Mouse (Mus musculus) CH12.LX (cell line): ENCODE data around the gene Tmem38b.

Experiments used
- CHD2 ChIP-seq: IDR thresholded peaks from 2 replicates; pipeline ENCODE4 v1.6.1; 2011; ENCODE audit warnings: low read length, improper control_type of control experiment
- ELF1 ChIP-seq: IDR thresholded peaks from 2 replicates; pipeline ENCODE4 v1.6.1; 2014; ENCODE audit warnings: low read depth, mild to moderate bottlenecking, inconsistent platforms, low read length, improper control_type of control experiment
- MYC ChIP-seq: IDR thresholded peaks from 2 replicates; pipeline ENCODE4 v1.6.1; 2011; ENCODE audit warnings: low read depth, mild to moderate bottlenecking, improper control_type of control experiment, low read length
- POLR2A ChIP-seq: IDR thresholded peaks from 2 replicates; pipeline ENCODE4 v1.6.1; 2011; ENCODE audit warnings: low read depth, mild to moderate bottlenecking, improper control_type of control experiment, low read length
- USF1 ChIP-seq: IDR thresholded peaks from 2 replicates; pipeline ENCODE4 v1.6.1; 2014; ENCODE audit warnings: low read depth, mild to moderate bottlenecking, inconsistent platforms, low read length, improper control_type of control experiment
- USF2 ChIP-seq: conservative IDR thresholded peaks from 2 replicates; pipeline ENCODE4 v1.6.1; 2011; ENCODE audit warnings: low read depth, low read length, improper control_type of control experiment

GRCm38 (mm10) chr4:53789346-53789745 lies 36.5 kb upstream of the Tmem38b start:
- TF ChIP-seq USF2 (no peak), ELF1 (no peak), CHD2 (no peak), USF1 (no peak), POLR2A (no peak), MYC (no peak)
